18 mouse cellular contexts compared by ENCODE assay signal in genomic region chr2:33645538-33646282, GRCm38 (mm10). TPM values are rescaled to one million over a fixed set of nuclear protein-coding genes. Genes with fewer than 3 reads are reported as not detected.
DNase-seq lines count a peak whose midpoint lies in the region; ATAC-seq lines count a peak whose summit lies in the region.
"Had no signal": no experiment of that assay in that cellular context is flagged by ENCODE, and none has a peak within 500 bp of the region (broad histone marks: within the 10 kb centered on the region; RNA-seq: fewer than 3 reads in every experiment).

No protein-coding gene starts in this region.

- H3K9me3 ChIP-seq in midbrain, embryonic 10.5 days (replicated peaks): no peaks in the 10 kb centered on the region
- H3K9me3 ChIP-seq in midbrain, embryonic 15.5 days: no peaks in the 10 kb centered on the region
- H3K9me3 ChIP-seq in hindbrain, embryonic 12.5 days (replicated peaks): no peaks in the 10 kb centered on the region
- H3K9me3 ChIP-seq in limb, embryonic 13.5 days: no peaks in the 10 kb centered on the region
- H3K9me3 ChIP-seq in neural tube, embryonic 15.5 days (replicated peaks): no peaks in the 10 kb centered on the region

- ATAC-seq in midbrain, embryonic 15.5 days (replicated peaks): no peak
- no peak for ATAC-seq in hindbrain, embryonic 12.5 days (ENCODE audit: low FRiP score)
- no peak for ATAC-seq in limb, embryonic 13.5 days (ENCODE audit: low FRiP score, low read depth)
- ATAC-seq in neural tube, embryonic 15.5 days (ENCODE audit: low FRiP score): no peak
- ATAC-seq: forebrain, embryonic 14.5 days had no signal

- H3K27me3 ChIP-seq in midbrain, embryonic 10.5 days (ENCODE audit: low read depth, poor library complexity, severe bottlenecking): peaks cover 100% of the 10 kb centered on the region
- H3K27me3 ChIP-seq in midbrain, embryonic 15.5 days (replicated peaks): peaks cover 87% of the 10 kb centered on the region
- H3K27me3 ChIP-seq in hindbrain, embryonic 12.5 days: peaks cover 85% of the 10 kb centered on the region
- H3K27me3 ChIP-seq in limb, embryonic 13.5 days: peaks cover 71% of the 10 kb centered on the region
- peaks cover 68% of the 10 kb centered on the region for H3K27me3 ChIP-seq in neural tube, embryonic 15.5 days (replicated peaks)

- H3K4me2 ChIP-seq in midbrain, embryonic 15.5 days: no peak overlapping the region
- H3K4me2 ChIP-seq in hindbrain, embryonic 12.5 days (replicated peaks): peak overlapping the region; percentile 60
- H3K4me2 ChIP-seq in limb, embryonic 13.5 days (replicated peaks): peak overlapping the region; percentile 82
- H3K4me2 ChIP-seq in neural tube, embryonic 15.5 days: peak overlapping the region; percentile 58

- no peak for DNase-seq in midbrain, embryonic 10.5 days (ENCODE audit: low spot score)
- DNase-seq in thymus, postnatal 25 days: no peak
- DNase-seq in cerebellum, adult 18-20 months: no peak
- no peak for DNase-seq in liver
- DNase-seq: cerebellum, adult 11-12 months; heart, adult 11 months; kidney, adult 2 months; kidney, postnatal 36 days; layer of hippocampus, postnatal 36 days; lung, adult 18-20 months; lung, postnatal 36 days; right cerebral cortex, postnatal 14 days; thymus, adult 18-20 months had no signal

- no peak overlapping the region for H3K9ac ChIP-seq in midbrain, embryonic 15.5 days
- 0 out of 2 replicates have a peak overlapping the region, but pooled peaks have one; percentile 4 for H3K9ac ChIP-seq in hindbrain, embryonic 12.5 days
- H3K9ac ChIP-seq in limb, embryonic 13.5 days: peak overlapping the region; percentile 98
- H3K9ac ChIP-seq in neural tube, embryonic 15.5 days (replicated peaks): peak overlapping the region; percentile 40

- WGBS in midbrain, embryonic 10.5 days: 5% methylated on average over 15 of the region's 15 CpGs
- 7% methylated on average over 15 of the region's 15 CpGs for WGBS in midbrain, embryonic 15.5 days
- WGBS in hindbrain, embryonic 12.5 days: 4% methylated on average over 15 of the region's 15 CpGs
- 6% methylated on average over 15 of the region's 15 CpGs for WGBS in limb, embryonic 13.5 days
- WGBS in neural tube, embryonic 15.5 days: 2% methylated on average over 15 of the region's 15 CpGs

- peaks cover 89% of the 10 kb centered on the region for H3K4me1 ChIP-seq in midbrain, embryonic 10.5 days
- H3K4me1 ChIP-seq in midbrain, embryonic 15.5 days: peaks cover 9% of the 10 kb centered on the region; the same call in 1 of the 2 replicates
- H3K4me1 ChIP-seq in hindbrain, embryonic 12.5 days: peaks cover 23% of the 10 kb centered on the region
- peaks cover 70% of the 10 kb centered on the region for H3K4me1 ChIP-seq in limb, embryonic 13.5 days
- peaks cover 36% of the 10 kb centered on the region for H3K4me1 ChIP-seq in neural tube, embryonic 15.5 days

- H3K36me3 ChIP-seq in midbrain, embryonic 10.5 days: 0 out of 2 replicates have a peak, but pooled peaks cover 4% of the 10 kb centered on the region
- H3K36me3 ChIP-seq in midbrain, embryonic 15.5 days (replicated peaks): no peaks in the 10 kb centered on the region
- H3K36me3 ChIP-seq in hindbrain, embryonic 12.5 days: no peaks in the 10 kb centered on the region
- H3K36me3 ChIP-seq in limb, embryonic 13.5 days: no peaks in the 10 kb centered on the region
- no peaks in the 10 kb centered on the region for H3K36me3 ChIP-seq in neural tube, embryonic 15.5 days

- H3K27ac ChIP-seq in midbrain, embryonic 10.5 days (replicated peaks): 0 out of 2 replicates have a peak overlapping the region, but pooled peaks have one; percentile 24
- no peak overlapping the region for H3K27ac ChIP-seq in midbrain, embryonic 15.5 days
- H3K27ac ChIP-seq in hindbrain, embryonic 12.5 days: no peak overlapping the region
- peak overlapping the region; percentile 77; the same call in 1 of the 2 replicates for H3K27ac ChIP-seq in limb, embryonic 13.5 days
- no peak overlapping the region for H3K27ac ChIP-seq in neural tube, embryonic 15.5 days (replicated peaks)

- H3K4me3 ChIP-seq in midbrain, embryonic 10.5 days: peak overlapping the region; percentile 55
- no peak overlapping the region for H3K4me3 ChIP-seq in midbrain, embryonic 15.5 days
- peak overlapping the region; percentile 16 for H3K4me3 ChIP-seq in hindbrain, embryonic 12.5 days
- peak overlapping the region; percentile 69 for H3K4me3 ChIP-seq in limb, embryonic 13.5 days
- peak overlapping the region; percentile 42 for H3K4me3 ChIP-seq in neural tube, embryonic 15.5 days (replicated peaks)

RNA-seq across cellular contexts. Expression of gene Lmx1b, which starts 5.4 kb away (rescaled TPM):
- polyA plus RNA-seq in midbrain, embryonic 10.5 days (2016; fragmentation: Nextera tagmentation; extraction: Ambion mirVana): 2.7 and 3.1 TPM in 2 replicates
- polyA plus RNA-seq in midbrain, embryonic 15.5 days (2015; fragmentation: Nextera tagmentation; extraction: Ambion mirVana): 1.5 and 1.7 TPM in 2 replicates
- 5.0 and 5.6 TPM in 2 replicates for polyA plus RNA-seq in hindbrain, embryonic 12.5 days (2016; fragmentation: Nextera tagmentation; extraction: Ambion mirVana)
- 7.3 and 7.7 TPM in 2 replicates for polyA plus RNA-seq in limb, embryonic 13.5 days (2015; fragmentation: Nextera tagmentation; extraction: Ambion mirVana)
- polyA plus RNA-seq in neural tube, embryonic 15.5 days (2015; fragmentation: Nextera tagmentation; extraction: Ambion mirVana): 7.9 and 8.5 TPM in 2 replicates

Comparison
In these comparisons a context has a peak if more than half of its experiments do, and no peak if none do; other contexts are left out.
1. H3K27ac ChIP-seq: peak in midbrain, embryonic 10.5 days (single experiment) and limb, embryonic 13.5 days (single experiment); none in midbrain, embryonic 15.5 days (single experiment), hindbrain, embryonic 12.5 days (single experiment) and neural tube, embryonic 15.5 days (single experiment).